Mouse (Mus musculus): ENCODE data around the gene Lrrc28. TPM values are rescaled to one million over a fixed set of nuclear protein-coding genes. Genes with fewer than 3 reads are reported as not detected.

Gene Lrrc28
- polyA plus RNA-seq, 2 experiments, result 5.0 to 11.3 TPM

DNA sequence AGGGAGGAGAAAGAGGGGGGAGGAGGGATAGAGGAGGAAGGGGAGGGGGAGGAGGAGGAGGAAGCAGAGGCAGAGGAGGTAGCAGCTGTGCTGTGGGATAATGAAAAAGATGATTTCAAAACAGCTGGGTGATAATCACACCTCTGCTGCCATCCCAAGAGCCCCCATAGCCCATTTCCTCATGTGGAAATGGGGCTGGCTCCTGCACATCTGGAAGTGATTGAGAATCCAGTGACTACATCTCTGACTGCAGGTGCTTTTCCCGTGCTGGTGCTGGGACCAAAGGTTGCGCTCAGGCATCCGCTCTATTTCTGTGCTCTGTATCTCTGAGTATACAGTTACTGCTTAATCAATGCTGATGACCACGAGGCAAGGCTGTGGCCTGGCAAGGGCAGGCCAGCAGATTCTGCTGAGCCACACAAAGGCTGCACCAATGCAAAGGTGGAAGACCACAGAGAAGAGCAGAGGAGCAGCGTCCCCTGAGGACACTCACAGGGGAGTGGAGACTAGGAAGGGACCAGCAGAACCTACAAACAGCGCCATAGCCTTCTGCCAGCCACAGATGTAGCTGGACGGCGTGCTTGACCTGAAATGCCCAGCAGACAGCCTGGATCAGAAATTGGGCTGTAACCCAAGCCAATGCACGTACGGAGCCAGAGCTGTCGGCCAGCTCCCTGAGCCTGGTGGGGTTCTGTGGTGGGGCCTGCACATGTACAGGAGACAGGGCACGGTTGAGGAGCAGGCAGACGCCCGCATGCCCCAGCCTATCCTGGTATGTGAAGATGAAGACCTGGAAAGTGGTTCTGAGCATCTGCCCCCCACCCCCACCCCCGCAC, 157.9 kb downstream of the Lrrc28 start:
- H3K27ac ChIP-seq, result no peak overlapping the region
- no peak overlapping the region for H3K9ac ChIP-seq (replicated peaks)
- H3K4me1 ChIP-seq (replicated peaks; ENCODE audit: control insufficient read depth in 2 of 2, insufficient read depth in 2 of 2, low read length in 1 of 2), result no peaks in the 10 kb centered on the region
- ATAC-seq (ENCODE audit: insufficient read depth) (no peak), DNase-seq (ENCODE audit: low read depth in 3 of 3, low spot score in 3 of 3) (no peak)
- H3K4me3 ChIP-seq (ENCODE audit: insufficient read depth in 1 of 2, low read depth in 2 of 2, low read length in 2 of 2), result no peak overlapping the region
- 72% methylated on average over 15 of the region's 15 CpGs for WGBS (ENCODE audit: insufficient replicate concordance)
- no peaks in the 10 kb centered on the region for H3K36me3 ChIP-seq (replicated peaks; ENCODE audit: control insufficient read depth, insufficient read depth, low read depth)
- H3K27me3 ChIP-seq (ENCODE audit: control insufficient read depth, insufficient read depth, low read length), result no peaks in the 10 kb centered on the region
- TF ChIP-seq EP300 (IDR thresholded peaks at IDR 0.05; ENCODE audit: low read depth) (no peak), CTCF (IDR thresholded peaks at IDR 0.05; ENCODE audit: low read depth) (no peak)
- no peak overlapping the region for H3K4me2 ChIP-seq (ENCODE audit: low read depth)
- H3K9me3 ChIP-seq (ENCODE audit: control insufficient read depth, low read length), result no peaks in the 10 kb centered on the region

GRCm38 (mm10) chr7:67486417-67486816, 158.7 kb downstream of the Lrrc28 start:
- Histone ChIP-seq H3K9ac (replicated peaks) (no peak overlapping the region), H3K27me3 (ENCODE audit: control insufficient read depth, insufficient read depth, low read length) (no peaks in the 10 kb centered on the region), H3K27ac (no peak overlapping the region), H3K4me1 (replicated peaks; ENCODE audit: control insufficient read depth in 2 of 2, insufficient read depth in 2 of 2, low read length in 1 of 2) (no peaks in the 10 kb centered on the region), H3K4me3 (ENCODE audit: insufficient read depth in 1 of 2, low read depth in 2 of 2, low read length in 2 of 2) (no peak overlapping the region), H3K4me2 (ENCODE audit: low read depth) (no peak overlapping the region), H3K36me3 (replicated peaks; ENCODE audit: control insufficient read depth, insufficient read depth, low read depth) (no peaks in the 10 kb centered on the region), H3K9me3 (ENCODE audit: control insufficient read depth, low read length) (no peaks in the 10 kb centered on the region)
- 57% methylated on average over 5 of the region's 5 CpGs for WGBS (ENCODE audit: insufficient replicate concordance)
- ATAC-seq (ENCODE audit: insufficient read depth), result no peak
- TF ChIP-seq CTCF (IDR thresholded peaks at IDR 0.05; ENCODE audit: low read depth) (no peak), EP300 (IDR thresholded peaks at IDR 0.05; ENCODE audit: low read depth) (no peak)
- DNase-seq (ENCODE audit: low read depth in 3 of 3, low spot score in 3 of 3), result no peak

GRCm38 (mm10) chr7:67483698-67484097, 161.4 kb downstream of the Lrrc28 start:
- 71% methylated on average over 4 of the region's 4 CpGs for WGBS (ENCODE audit: insufficient replicate concordance)
- Histone ChIP-seq H3K4me2 (ENCODE audit: low read depth) (no peak overlapping the region), H3K27me3 (ENCODE audit: control insufficient read depth, insufficient read depth, low read length) (no peaks in the 10 kb centered on the region), H3K4me1 (replicated peaks; ENCODE audit: control insufficient read depth in 2 of 2, insufficient read depth in 2 of 2, low read length in 1 of 2) (peaks cover 0 to 3% of the 10 kb centered on the region in 2 experiments; a peak in 1 of 4 replicates), H3K9ac (replicated peaks) (no peak overlapping the region), H3K4me3 (ENCODE audit: insufficient read depth in 1 of 2, low read depth in 2 of 2, low read length in 2 of 2) (no peak overlapping the region), H3K36me3 (replicated peaks; ENCODE audit: control insufficient read depth, insufficient read depth, low read depth) (no peaks in the 10 kb centered on the region), H3K9me3 (ENCODE audit: control insufficient read depth, low read length) (no peaks in the 10 kb centered on the region), H3K27ac (no peak overlapping the region)
- TF ChIP-seq CTCF (IDR thresholded peaks at IDR 0.05; ENCODE audit: low read depth) (no peak), EP300 (IDR thresholded peaks at IDR 0.05; ENCODE audit: low read depth) (no peak)
- DNase-seq (ENCODE audit: low read depth in 3 of 3, low spot score in 3 of 3) (no peak), ATAC-seq (ENCODE audit: insufficient read depth) (no peak)

- Histone ChIP-seq H3K27ac (no peak overlapping the region), H3K36me3 (replicated peaks; ENCODE audit: control insufficient read depth, insufficient read depth, low read depth) (no peaks in the 10 kb centered on the region), H3K9ac (replicated peaks) (no peak overlapping the region), H3K4me1 (replicated peaks; ENCODE audit: control insufficient read depth in 2 of 2, insufficient read depth in 2 of 2, low read length in 1 of 2) (peaks cover 0 to 3% of the 10 kb centered on the region in 2 experiments; a peak in 1 of 4 replicates), H3K4me2 (ENCODE audit: low read depth) (no peak overlapping the region), H3K27me3 (ENCODE audit: control insufficient read depth, insufficient read depth, low read length) (no peaks in the 10 kb centered on the region), H3K4me3 (ENCODE audit: insufficient read depth in 1 of 2, low read depth in 2 of 2, low read length in 2 of 2) (no peak overlapping the region), H3K9me3 (ENCODE audit: control insufficient read depth, low read length) (no peaks in the 10 kb centered on the region)
- 66% methylated on average over 17 of the region's 17 CpGs for WGBS (ENCODE audit: insufficient replicate concordance)
- TF ChIP-seq CTCF (IDR thresholded peaks at IDR 0.05; ENCODE audit: low read depth) (no peak), EP300 (IDR thresholded peaks at IDR 0.05; ENCODE audit: low read depth) (no peak)
- DNase-seq (ENCODE audit: low read depth in 3 of 3, low spot score in 3 of 3), result no peak
- ATAC-seq (ENCODE audit: insufficient read depth), result no peak
Measured at GRCm38 (mm10) chr7:67479576-67480413, 165.3 kb downstream of the Lrrc28 start.

DNA sequence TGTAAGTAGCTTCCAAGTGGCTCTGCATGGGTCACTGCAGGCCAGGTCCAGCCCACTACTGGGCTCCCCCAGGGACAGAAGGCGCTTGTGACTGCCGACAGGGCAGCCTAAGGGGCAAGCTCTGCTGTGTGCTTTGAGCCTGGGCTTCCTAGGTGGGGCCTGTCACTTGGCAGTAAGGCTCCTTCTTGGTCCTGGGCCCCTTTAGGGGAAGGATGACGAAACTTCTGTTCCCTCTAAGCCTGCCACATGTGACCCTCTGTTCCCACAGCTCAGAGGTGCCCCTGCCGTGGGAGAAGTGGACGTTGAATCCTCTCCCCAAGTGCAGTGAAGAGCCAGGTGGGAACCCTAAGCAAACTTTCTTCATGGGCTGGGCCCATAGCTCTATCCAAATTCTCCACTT, 165.9 kb downstream of the Lrrc28 start:
- ATAC-seq (ENCODE audit: insufficient read depth) (no peak), DNase-seq (ENCODE audit: low read depth in 3 of 3, low spot score in 3 of 3) (no peak)
- Histone ChIP-seq H3K9ac (replicated peaks) (no peak overlapping the region), H3K9me3 (ENCODE audit: control insufficient read depth, low read length) (no peaks in the 10 kb centered on the region), H3K36me3 (replicated peaks; ENCODE audit: control insufficient read depth, insufficient read depth, low read depth) (no peaks in the 10 kb centered on the region), H3K27me3 (ENCODE audit: control insufficient read depth, insufficient read depth, low read length) (no peaks in the 10 kb centered on the region), H3K4me2 (ENCODE audit: low read depth) (no peak overlapping the region), H3K27ac (no peak overlapping the region), H3K4me1 (replicated peaks; ENCODE audit: control insufficient read depth in 2 of 2, insufficient read depth in 2 of 2, low read length in 1 of 2) (peaks cover 0 to 3% of the 10 kb centered on the region in 2 experiments; a peak in 1 of 4 replicates), H3K4me3 (ENCODE audit: insufficient read depth in 1 of 2, low read depth in 2 of 2, low read length in 2 of 2) (no peak overlapping the region)
- 45% methylated on average over 5 of the region's 5 CpGs for WGBS (ENCODE audit: insufficient replicate concordance)
- TF ChIP-seq EP300 (IDR thresholded peaks at IDR 0.05; ENCODE audit: low read depth) (no peak), CTCF (IDR thresholded peaks at IDR 0.05; ENCODE audit: low read depth) (no peak)

Measured in liver, embryonic 14.5 days (tissue).